Mouse (Mus musculus): ENCODE measurements around the gene Zfp825.
"Not testable (repeated sequence)": the region's sequence is repeated elsewhere in the genome, so short reads cannot be mapped to it uniquely, and the experiment has no call there.

Zfp825 gene

DNA sequence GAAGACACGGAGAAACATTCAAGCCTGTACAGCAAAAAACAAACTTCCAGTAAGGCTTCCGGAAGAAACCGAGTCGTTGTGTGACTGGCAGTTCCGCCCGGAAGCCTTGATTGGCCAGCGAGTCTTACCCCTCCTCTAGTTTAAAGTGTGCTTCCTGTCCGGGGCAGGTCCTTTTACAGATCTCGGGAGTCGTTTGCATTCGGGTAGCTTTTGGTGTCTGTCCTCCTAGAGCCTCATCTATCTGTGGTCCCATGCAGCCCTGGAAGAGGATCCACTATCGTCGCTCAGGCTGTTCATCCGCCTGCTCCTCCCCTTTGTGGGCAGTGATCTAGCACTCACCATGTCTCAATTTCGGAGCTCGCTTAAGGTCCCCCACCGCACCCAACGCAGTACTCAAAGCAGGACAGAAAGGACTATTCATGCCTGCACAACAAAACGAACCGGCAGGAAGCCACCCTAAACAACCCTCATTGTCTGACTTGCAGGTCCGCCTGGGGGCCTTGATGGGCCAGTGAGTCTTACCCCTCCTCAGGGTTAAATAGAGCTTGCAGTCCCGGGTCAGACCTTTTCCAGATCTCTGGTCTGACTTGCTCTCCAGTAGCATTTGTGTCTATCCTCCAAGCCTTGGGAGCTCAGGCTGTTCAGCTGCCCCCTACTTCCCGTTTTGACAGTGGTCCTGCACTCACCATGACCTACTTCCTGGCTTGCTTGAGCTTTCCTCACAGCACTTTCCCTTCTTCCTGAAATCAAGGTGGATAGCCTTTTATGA is at the start of gene Zfp825:
TSS of gene Zfp825 (minus strand) at position 82 of the 769 bp plus-strand sequence.
- peak; percentile 67 to 80 for DNase-seq

DNA sequence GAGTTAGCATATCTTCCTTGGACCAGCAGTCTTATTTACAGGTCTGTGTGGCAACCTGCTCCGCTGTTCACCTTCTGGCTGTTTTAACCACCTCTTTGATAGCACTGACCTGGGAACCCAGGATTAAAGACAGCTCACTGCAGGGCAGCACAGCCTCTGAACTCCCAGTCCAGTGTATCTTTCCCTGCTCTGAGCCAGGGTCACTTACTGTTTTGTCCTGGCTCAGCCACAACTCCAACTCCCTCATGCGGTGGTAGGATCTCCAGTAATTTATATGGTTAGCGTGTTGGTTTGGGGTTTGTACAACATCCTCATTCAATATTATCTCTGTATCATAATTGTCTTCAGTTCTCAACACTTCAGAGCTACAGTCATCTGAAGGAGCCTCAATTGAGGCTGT is 41.6 kb upstream of the Zfp825 start:
- DNase-seq: not testable (repeated sequence)

DNA sequence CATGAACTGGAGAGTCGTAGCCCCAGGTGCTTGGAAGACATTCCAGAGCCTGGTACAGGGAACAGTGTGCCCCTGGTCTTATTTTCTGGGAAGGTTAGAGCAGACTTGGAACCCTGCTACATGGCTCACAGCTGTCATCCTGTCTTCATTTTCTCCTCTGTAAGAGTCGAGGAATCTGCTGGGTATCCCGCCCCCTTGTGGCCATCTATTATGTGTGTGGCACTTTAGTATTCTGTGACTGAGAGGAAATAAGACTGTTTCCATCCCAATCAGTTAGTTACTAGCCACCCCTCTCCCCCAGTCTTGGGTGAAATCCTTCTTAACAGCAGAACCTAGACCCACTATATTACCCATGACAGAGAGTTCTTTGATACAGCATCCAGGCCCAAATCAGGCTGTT is 41.1 kb upstream of the Zfp825 start:
- DNase-seq: peak; percentile 55 to 56

DNA sequence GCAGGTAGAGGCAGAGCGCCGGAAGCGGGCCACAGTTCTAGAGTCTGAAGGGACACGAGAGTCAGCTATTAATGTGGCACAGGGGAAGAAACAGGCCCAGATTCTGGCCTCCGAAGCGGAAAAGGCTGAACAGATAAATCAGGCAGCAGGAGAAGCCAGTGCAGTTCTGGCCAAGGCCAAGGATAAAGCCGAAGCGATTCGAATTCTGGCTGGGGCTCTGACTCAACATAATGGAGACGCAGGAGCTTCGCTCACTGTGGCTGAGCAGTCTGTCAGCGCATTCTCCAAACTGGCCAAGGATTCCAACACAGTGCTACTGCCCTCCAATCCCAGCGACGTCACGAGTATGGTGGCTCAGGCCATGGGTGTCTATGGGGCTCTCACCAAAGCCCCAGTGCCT is 40.3 kb upstream of the Zfp825 start:
- DNase-seq: no peak

DNA sequence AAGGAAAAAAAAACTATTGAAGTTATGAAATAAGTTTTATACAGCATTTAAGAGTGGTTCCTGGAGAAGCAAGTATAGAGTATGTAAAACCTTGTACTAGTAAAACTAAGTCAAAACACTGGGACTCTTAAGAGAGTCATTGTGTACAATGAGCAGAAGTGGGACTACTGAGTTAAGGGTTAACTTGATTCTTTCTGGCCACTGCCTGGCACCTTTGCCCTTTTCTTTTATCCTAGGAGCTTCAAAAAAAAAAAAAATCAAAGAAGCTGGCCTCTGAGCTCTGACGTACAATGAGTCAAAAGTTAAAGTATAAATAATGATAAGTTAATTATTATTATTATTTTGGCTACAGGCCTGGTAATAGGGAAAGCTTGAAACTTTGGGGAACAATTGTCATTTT is 37.5 kb upstream of the Zfp825 start:
- not testable (repeated sequence) for DNase-seq

DNA sequence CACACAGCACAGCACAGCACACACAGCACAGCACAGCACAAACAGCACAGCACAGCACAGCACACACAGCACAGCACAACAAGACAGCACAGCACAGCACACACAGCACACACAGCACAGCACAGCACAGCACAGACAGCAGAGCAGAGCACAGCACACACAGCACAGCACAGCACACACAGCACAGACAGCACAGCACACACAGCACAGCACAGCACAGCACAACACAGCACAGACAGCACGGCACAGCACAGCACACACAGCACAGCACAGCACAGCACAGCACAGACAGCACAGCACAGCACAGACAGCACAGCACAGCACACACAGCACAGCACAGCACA is 35.6 kb upstream of the Zfp825 start:
- DNase-seq: not testable (repeated sequence)

DNA sequence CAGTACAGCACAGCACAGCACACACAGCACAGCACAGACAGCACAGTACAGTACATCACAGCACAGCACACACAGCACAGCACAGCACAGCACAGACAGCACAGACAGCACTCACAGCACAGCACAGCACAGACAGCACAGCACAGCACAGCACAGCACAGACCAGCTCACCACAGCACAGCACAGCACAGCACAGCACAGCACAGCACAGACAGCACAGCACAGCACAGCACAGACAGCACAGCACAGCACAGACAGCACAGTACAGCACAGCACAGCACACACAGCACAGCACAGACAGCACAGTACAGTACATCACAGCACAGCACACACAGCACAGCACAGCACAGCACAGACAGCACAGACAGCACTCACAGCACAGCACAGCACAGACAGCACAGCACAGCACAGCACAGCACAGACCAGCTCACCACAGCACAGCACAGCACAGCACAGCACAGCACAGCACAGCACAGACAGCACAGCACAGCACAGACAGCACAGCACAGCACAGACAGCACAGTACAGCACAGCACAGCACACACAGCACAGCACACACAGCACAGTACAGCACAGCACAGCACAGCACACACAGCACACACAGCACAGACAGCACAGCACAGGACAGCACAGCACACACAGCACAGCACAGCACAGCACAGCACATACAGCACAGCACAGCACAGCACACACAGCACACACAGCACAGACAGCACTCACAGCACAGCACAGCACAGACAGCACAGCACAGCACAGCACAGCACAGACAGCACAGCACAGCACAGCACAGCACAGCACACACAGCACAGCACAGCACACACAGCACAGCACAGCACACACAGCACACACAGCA is 35.0 kb upstream of the Zfp825 start:
- DNase-seq: not testable (repeated sequence)

DNA sequence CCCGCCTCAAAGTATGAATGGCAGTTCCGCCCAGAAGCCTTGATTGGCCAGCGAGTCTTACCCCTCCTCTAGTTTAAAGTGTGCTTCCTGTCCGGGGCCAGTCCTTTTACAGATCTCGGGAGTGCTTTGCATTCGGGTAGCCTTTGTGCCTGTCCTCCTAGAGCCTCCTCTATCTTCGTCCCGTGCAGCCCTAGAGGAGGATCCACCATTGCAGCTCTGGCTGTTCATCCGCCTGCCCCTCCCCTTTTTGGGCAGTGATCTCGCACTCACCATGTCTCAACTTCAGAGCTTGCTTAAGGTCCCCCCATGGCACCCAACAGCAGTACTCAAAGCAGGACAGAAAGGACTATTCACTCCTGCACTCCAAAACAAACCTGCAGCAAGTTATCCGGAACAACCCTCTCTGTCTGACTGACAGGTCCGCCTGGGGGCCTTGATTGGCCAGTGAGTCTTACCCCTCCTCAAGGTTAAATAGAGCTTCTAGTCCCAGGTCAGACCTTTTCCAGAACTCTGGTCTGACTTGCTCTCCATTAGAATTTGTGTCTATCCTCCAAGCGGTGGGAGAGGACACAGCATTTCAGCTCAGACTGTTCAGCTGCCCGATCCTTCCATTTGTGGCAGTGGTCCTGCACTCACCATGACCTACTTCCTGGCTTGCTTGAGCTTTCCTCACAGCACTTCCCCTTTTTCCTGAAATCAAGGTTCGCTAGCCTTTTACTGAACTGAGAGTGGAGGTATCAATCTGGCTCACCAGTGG is 28.9 kb upstream of the Zfp825 start:
- DNase-seq: peak; percentile 77 to 87

DNA sequence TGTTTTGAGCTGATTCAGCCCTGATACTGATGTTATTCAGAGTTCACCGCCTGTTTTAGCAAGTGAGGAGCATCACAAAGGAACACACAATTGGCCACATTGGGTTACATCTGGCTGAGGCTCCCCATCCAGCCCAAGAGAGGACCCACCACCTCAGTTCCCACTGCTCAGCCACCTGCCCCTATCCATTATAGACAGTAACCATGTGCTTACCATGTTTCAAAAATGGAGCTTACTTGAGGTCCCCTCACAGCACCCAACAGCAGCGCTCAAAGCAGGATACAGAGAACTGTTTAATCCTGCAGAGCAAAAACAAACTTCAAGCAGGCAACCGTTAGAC is 28.3 kb upstream of the Zfp825 start:
- not testable (repeated sequence) for DNase-seq

DNA sequence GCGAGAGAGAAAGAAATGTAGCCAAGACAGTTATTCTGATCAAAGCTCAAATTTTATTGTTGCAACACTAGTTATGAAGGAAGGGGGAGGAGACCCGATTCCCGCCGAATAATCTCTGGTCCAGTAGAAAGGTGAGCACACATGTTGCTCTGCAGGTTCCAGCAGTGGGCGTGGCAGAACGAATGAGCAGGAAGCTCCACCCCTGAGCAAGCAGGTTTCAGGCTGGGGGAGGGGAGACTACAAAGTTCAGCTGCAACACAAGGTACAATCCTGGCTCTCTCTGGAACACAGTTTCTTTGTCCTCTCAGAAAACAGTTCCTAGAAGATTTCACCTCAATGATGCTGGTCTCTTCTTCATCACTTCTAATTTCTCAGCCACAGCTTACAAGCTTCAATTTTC is 14.2 kb upstream of the Zfp825 start:
- DNase-seq: not testable (repeated sequence)

DNA sequence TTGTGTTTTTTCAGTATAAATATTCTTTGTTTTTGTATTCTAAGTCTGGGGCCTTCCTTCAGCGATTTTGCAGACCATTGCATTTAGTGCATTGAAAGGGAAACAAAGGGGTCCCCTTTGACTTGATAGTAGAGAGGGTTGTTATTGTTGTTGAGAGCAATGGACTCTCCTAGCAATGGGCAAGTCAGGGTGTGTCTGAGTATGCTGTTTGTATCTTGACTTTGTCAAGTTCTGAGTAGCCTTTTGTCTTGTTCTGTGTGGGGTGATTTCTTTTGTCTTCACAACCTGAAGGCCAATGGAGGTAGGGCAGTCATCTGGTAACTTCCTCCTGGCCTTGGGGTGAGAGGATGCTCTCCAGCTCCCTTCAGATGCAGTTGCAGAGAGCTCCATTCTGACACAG is 9.1 kb upstream of the Zfp825 start:
- DNase-seq: not testable (repeated sequence)

DNA sequence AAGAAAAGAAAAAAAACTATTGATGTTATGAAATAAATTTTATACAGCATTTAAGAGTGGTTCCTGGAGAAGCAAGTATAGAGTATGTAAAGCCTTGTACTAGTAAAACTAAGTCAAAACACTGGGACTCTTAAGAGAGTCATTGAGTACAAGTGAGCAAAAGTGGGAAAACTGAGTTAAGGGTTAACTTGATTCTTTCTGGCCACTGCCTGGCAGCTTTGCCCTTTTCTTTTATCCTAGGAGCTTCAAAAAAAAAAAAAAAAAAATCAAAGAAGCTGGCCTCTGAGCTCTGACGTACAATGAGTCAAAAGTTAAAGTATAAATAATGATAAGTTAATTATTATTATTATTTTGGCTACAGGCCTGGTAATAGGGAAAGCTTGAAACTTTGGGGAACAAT is 5.9 kb upstream of the Zfp825 start:
- not testable (repeated sequence) for DNase-seq

DNA sequence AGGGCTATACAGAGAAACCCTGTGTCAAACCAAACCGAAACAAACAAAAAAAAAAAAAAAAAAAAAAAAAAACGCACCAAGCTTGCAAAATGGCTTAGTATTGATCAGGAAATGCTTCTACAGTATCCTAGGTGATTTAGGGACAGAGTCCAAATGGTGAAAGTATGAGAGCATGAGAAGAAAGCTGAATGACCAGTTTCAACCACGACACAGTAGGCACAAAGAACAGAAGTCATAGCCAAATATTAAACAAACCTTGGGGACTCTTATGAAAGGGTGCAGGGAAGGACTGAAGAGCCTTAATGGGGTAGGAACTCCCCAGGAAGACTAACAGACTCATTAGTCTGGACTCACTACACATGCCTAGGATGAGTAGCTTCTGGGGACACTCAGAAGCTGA is 9.5 kb downstream of the Zfp825 start:
- not testable (repeated sequence) for DNase-seq

DNA sequence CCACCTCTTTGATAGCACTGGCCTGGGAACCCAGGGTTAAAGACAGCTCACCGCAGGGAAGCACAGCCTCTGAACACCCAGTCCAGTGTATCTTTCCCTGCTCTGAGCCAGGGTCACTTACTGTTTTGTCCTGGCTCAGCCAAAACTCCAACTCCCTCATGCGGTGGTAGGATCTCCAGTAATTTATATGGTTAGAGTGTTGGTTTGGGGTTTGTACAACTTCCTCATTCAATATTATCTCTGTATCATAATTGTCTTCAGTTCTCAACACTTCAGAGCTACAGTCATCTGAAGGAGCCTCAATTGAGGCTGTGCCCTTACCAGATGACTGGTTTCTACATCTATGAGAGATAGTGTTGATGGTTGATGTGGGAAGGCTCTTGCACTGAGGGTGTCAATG is 22.3 kb downstream of the Zfp825 start:
- DNase-seq: not testable (repeated sequence)

DNA sequence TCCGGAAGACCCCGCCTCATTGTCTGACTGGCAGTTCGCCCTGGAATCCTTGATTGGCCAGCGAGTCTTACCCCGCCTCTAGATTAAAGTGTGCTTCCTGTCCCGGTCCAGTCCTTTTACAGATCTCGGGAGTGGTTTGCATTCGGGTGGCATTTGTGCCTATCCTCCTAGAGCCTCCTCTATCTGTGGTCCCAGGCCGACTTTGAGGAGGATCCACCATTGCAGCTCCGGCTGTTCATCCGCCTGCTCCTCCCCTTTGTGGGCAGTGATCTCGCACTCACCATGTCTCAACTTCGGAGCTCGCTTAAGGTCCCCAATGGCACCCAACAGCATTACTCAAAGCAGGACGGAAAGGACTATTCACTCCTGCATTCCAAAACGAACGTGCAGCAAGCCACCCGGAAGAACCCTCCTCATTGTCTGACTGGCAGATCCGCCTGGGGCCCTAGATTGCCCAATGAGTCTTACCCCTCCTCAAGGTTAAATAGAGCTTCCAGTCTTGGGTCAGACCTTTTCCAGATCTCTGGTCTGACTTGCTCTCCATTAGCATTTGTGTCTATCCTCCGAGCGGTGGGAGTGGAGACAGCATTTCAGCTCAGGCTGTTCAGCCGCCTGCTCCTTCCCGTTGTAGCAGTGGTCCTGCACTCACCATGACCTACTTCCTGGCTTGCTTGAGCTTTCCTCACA is 30.9 kb downstream of the Zfp825 start:
- peak; percentile 66 to 74 for DNase-seq

DNA sequence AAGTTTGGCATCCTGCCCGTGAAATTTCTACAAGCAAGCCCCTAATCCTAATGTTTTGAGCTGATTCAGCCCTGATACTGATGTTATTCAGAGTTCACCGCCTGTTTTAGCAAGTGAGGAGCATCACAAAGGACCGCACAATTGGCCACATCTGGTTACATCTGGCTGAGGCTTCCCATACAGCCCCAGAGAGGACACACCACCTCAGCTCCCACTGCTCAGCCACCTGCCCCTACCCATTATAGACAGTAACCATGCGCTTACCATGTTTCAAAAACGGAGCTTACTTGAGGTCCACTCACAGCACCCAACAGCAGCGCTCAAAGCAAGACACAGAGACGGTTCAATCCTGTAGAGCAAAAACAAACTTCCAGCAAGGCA is 31.5 kb downstream of the Zfp825 start:
- DNase-seq: not testable (repeated sequence)

DNA sequence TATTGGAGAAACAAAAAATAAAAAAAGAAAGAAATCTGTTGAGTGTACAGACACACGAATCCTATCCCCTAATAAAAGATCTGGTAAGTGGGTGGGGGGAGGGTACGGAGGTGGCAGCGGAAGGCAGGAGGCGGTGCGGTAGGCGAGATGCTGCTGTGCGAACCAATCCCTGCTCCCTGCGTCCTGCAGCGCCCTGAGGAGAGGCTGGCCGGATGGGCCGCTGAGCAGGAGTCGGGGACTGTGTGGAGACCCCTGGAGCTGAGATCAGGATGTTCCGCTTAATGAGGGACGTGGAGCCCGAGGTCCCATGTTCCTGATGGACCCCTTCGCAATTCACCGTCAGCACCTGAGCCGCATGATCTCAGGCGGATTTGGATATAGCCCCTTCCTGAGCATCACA is 53.9 kb downstream of the Zfp825 start:
- no peak for DNase-seq
